Mouse (Mus musculus) olfactory bulb, adult 2 months (tissue): ENCODE results near the gene Synm. TPM values are rescaled to one million over a fixed set of nuclear protein-coding genes. Genes with fewer than 3 reads are reported as not detected.

Experiments
- H3K27ac ChIP-seq: fragments of 200-500 bp; 2 replicates; pipeline ENCODE4 v1.5.1; 2012; ENCODE audit warnings: low read depth, low read length; ENCODE audit not compliant: insufficient read depth
- H3K4me1 ChIP-seq: fragments of 200-500 bp; 2 replicates; pipeline ENCODE4 v1.6.1; 2012; ENCODE audit warnings: low read length; ENCODE audit not compliant: control insufficient read depth, insufficient read depth
- H3K4me3 ChIP-seq: fragments of 200-500 bp; 2 replicates; pipeline ENCODE4 v1.5.1; 2012; ENCODE audit warnings: mild to moderate bottlenecking, low read depth, low read length, moderate library complexity; ENCODE audit not compliant: insufficient read depth
- CTCF ChIP-seq: fragments of 200-500 bp; IDR thresholded peaks from 2 replicates; pipeline ENCODE4 v1.5.1; 2012; ENCODE audit warnings: low read depth, mild to moderate bottlenecking, low read length, moderate library complexity; ENCODE audit not compliant: insufficient read depth
- POLR2A ChIP-seq: fragments of 200-500 bp; IDR thresholded peaks from 2 replicates; pipeline ENCODE4 v1.6.1; 2012; ENCODE audit warnings: mild to moderate bottlenecking, low read depth, low read length, moderate library complexity; ENCODE audit not compliant: insufficient read depth
- WGBS: fragments of 180-500 bp; shearing (Covaris S2); methylation state at CpG from one replicate; pipeline ENCODE4 v1.1.7; 2018; 5-methylcytosine and 5-hydroxymethylcytosine counted together
- polyA plus RNA-seq: library from polyadenylated mRNA; stranded (reverse); fragments of >200 nt; gene quantifications from 2 replicates; pipeline ENCODE4 v1.2.4, GENCODE M21; 2012; ENCODE audit warnings: low replicate concordance; ENCODE audit not compliant: missing spikeins, insufficient read depth, insufficient read length

Gene Synm
- polyA plus RNA-seq, 1 experiment, result not detected

DNA sequence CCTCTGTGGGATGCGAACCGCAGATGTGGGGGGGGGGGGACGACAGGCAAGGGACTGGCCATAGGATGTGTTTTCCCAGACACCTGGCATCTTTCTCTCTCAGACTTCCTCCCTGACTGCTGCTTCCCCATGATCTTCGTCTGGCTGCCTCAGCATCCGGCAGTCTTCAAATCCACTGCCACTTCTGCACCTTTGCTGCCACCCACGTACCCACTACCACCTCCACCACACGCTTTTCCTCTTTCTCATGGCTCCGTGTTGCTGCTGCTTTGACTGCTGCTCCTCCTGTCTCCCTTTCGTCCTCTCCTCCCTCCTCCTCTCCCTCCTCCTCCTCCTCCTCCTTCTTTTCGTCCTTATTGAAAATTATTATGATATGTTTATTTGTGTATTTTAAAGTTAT is 42.6 kb downstream of the Synm start:
- 72% methylated on average over 10 of the region's 10 CpGs for WGBS
- no peak for TF ChIP-seq CTCF
- no peak for TF ChIP-seq POLR2A
- Histone ChIP-seq H3K27ac (no peak overlapping the region), H3K4me3 (no peak overlapping the region), H3K4me1 (peaks cover 22% of the 10 kb centered on the region)

GRCm38 (mm10) chr7:67716213-67716878 is 43.2 kb downstream of the Synm start:
- no peak overlapping the region for H3K27ac ChIP-seq

DNA sequence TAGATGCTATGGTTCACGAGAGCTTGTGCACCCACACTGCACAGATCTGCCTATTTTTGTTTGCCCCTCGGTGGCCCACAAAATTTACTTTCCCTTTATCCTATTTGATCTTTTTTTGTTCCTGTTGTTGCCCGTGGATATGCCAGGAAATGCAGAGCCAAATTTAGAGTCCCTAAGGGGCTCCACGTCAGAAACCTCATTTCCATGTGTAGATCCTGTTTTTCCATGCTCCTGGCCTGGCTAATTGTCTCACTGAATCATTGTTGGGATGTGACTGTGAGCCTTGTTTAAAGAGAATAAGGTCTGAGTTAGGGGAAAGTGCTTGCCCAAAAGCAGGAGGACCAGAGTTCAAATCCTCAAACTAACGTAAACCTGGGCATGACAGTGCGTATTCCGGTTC is 44.4 kb downstream of the Synm start:
- no peak overlapping the region for H3K27ac ChIP-seq
- no peak overlapping the region for H3K4me3 ChIP-seq
- TF ChIP-seq CTCF, result no peak
- TF ChIP-seq POLR2A, result no peak
- H3K4me1 ChIP-seq, result peaks cover 22% of the 10 kb centered on the region
- 69% methylated on average over 7 of the region's 7 CpGs for WGBS

More at GRCm38 (mm10) chr7:67716213-67716878, 43.2 kb downstream of the Synm start:
- TF ChIP-seq CTCF (no peak), POLR2A (no peak)
- Histone ChIP-seq H3K4me1 (peaks cover 22% of the 10 kb centered on the region), H3K4me3 (no peak overlapping the region)
- 58% methylated on average over 11 of the region's 11 CpGs for WGBS

DNA sequence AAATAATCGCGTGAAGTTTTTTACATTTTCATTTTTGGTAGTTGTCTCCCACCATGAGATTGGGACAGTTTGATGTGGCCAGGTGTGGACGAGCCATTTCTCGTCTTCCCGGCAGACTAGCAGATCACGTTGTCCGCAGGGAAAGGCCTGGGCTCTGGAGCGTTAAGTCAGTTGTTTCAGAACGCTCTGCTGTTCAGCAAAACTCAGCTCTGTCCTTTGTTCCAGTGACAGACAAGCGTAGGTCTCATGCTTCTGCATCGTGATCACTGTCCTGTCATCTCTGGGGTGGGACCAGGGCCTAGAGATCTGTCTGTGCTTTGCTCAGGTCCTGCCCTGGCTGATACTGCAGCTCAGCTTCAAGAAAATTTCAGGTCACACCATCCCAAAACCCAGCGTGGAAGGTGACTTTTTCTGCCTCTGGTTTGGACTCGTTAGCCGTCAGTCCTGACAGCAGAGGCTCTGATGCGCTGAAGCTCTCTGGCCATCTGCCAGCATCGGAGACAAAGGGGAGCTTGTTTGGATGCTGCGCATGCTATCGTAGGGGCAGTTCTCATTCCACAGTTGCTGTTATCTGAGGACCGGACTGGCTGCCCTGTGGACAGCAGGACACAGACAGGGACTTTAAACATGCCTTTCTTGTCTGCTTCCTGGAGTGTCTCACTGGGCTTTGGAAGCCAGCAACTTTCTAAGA is 45.6 kb downstream of the Synm start:
- TF ChIP-seq POLR2A (no peak), CTCF (no peak)
- Histone ChIP-seq H3K27ac (no peak overlapping the region), H3K4me1 (peaks cover 22% of the 10 kb centered on the region), H3K4me3 (no peak overlapping the region)
- WGBS, result 73% methylated on average over 19 of the region's 19 CpGs

- TF ChIP-seq POLR2A (no peak), CTCF (no peak)
- H3K4me3 ChIP-seq, result no peak overlapping the region
- 0 out of 2 replicates have a peak, but pooled peaks cover 8% of the 10 kb centered on the region for H3K4me1 ChIP-seq
- 87% methylated on average over 7 of the region's 7 CpGs for WGBS
- no peak overlapping the region for H3K27ac ChIP-seq
These were observed 49.3 kb downstream of the Synm start for GRCm38 (mm10) chr7:67710216-67710615.

GRCm38 (mm10) chr7:67708160-67708559 is 51.4 kb downstream of the Synm start:
- Histone ChIP-seq H3K27ac (no peak overlapping the region), H3K4me3 (no peak overlapping the region), H3K4me1 (no peaks in the 10 kb centered on the region)
- TF ChIP-seq POLR2A (no peak), CTCF (no peak)
- WGBS, result 70% methylated on average over 6 of the region's 6 CpGs

DNA sequence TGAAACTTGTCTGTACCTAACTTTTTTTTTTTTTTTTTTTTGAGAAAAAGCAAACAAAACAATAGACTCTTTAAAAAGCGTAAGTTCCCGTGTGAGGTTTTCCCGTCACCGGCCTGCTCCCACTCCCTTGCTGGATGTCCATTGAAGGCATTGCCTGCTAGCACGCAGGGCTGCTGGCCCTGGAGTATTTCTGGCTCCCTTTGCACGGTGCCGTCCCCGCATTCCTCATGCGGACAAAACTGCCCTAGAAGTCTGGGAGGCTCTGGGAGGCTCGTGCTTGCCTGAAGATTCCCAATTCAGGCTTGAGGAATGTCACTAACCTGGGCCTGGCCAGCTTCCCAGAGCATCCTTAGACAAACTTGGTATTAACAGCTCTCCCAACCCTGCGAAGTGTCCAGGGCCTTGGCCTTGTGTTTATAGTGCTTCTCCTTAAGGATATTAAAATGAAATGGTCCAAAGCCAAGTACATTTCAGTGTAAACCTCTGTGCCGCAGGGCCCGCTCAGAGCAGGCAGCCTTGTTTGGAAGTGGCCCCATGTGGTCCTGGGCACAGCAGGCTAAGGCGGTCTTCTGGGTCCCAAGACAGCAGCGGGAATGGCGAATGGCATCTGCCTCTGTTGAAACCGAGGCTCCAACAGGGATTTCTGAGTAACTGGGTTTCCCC is 58.2 kb downstream of the Synm start:
- TF ChIP-seq CTCF (no peak), POLR2A (no peak)
- Histone ChIP-seq H3K4me1 (no peaks in the 10 kb centered on the region), H3K27ac (no peak overlapping the region), H3K4me3 (no peak overlapping the region)
- 77% methylated on average over 17 of the region's 17 CpGs for WGBS

DNA sequence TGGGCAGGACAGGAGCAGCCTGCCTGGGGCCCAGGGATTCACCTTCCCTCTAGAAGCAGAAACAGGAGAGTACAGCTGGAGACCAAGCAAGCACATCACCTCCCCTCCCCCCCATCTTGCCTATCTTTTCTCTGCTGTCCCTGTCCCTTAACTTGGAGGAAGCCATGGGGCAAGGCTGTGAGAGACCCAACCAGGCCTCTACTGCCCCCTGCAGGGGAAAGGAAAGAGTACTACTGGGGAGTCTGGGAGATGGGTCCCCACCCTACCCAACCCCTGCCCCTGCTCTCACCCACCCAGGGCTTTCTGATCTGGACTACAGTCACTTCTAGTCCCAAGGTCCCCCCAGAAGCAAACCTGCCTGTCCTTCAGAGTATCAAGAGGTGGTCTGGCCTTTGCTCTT is 58.7 kb downstream of the Synm start:
- TF ChIP-seq POLR2A, result no peak
- peak; percentile 16; the same call in 1 of the 2 replicates for TF ChIP-seq CTCF
- H3K4me3 ChIP-seq, result no peak overlapping the region
- H3K4me1 ChIP-seq, result no peaks in the 10 kb centered on the region
- H3K27ac ChIP-seq, result no peak overlapping the region

GRCm38 (mm10) chr7:67699301-67699700 is 60.2 kb downstream of the Synm start:
- Histone ChIP-seq H3K27ac (no peak overlapping the region), H3K4me1 (peaks cover 4% of the 10 kb centered on the region; the same call in 1 of the 2 replicates), H3K4me3 (no peak overlapping the region)
- WGBS, result 96% methylated on average over 4 of the region's 4 CpGs
- no peak for TF ChIP-seq POLR2A
- TF ChIP-seq CTCF, result no peak
